In genomic region chr8:64438489-64438888, GRCm38 (mm10) we compare ENCODE assay signal across 13 mouse cellular contexts.
"Had no signal": no experiment of that assay in that cellular context is flagged by ENCODE, and none has a peak within 500 bp of the region (broad histone marks: within the 10 kb centered on the region; RNA-seq: fewer than 3 reads in every experiment).

No protein-coding gene starts in this region.

- H3K27ac ChIP-seq: limb, embryonic 15.5 days; liver, embryonic 13.5 days; lung, embryonic 15.5 days; macrophage; midbrain, embryonic 15.5 days had no signal

- H3K27me3 ChIP-seq: limb, embryonic 15.5 days; liver, embryonic 13.5 days; lung, embryonic 15.5 days; megakaryocyte, embryonic 14.5 days; midbrain, embryonic 15.5 days had no signal

- H3K4me2 ChIP-seq: limb, embryonic 15.5 days; liver, embryonic 13.5 days; lung, embryonic 15.5 days; midbrain, embryonic 11.5 days; midbrain, embryonic 15.5 days had no signal

- DNase-seq: kidney, adult 18-20 months; kidney, postnatal 10 days; liver, embryonic 13.5 days; liver, postnatal 0 days; lung, postnatal 14 days; thymus, adult 18-20 months; thymus, postnatal 14 days had no signal

- H3K36me3 ChIP-seq: limb, embryonic 15.5 days; liver, embryonic 13.5 days; lung, embryonic 15.5 days; midbrain, embryonic 15.5 days had no signal

- H3K4me3 ChIP-seq: limb, embryonic 15.5 days; liver, embryonic 13.5 days; lung, embryonic 15.5 days; megakaryocyte, embryonic 14.5 days; midbrain, embryonic 15.5 days had no signal

- H3K9me3 ChIP-seq: limb, embryonic 15.5 days; liver, embryonic 13.5 days; lung, embryonic 15.5 days; midbrain, embryonic 15.5 days had no signal

- H3K9ac ChIP-seq: limb, embryonic 15.5 days; liver, embryonic 13.5 days; liver, postnatal 0 days; lung, embryonic 15.5 days; midbrain, embryonic 15.5 days had no signal

- H3K4me1 ChIP-seq: limb, embryonic 15.5 days; liver, embryonic 13.5 days; lung, embryonic 15.5 days; megakaryocyte, embryonic 14.5 days; midbrain, embryonic 15.5 days had no signal

- ATAC-seq: liver, postnatal 0 days; midbrain, embryonic 15.5 days had no signal
